Mouse (Mus musculus) olfactory bulb, adult 2 months (tissue): ENCODE data around the gene Med12l.

Experiments used
- CTCF ChIP-seq: fragments of 200-500 bp; IDR thresholded peaks from 2 replicates; pipeline ENCODE4 v1.5.1; 2012; ENCODE audit warnings: low read depth, mild to moderate bottlenecking, low read length, moderate library complexity; ENCODE audit not compliant: insufficient read depth
- POLR2A ChIP-seq: fragments of 200-500 bp; IDR thresholded peaks from 2 replicates; pipeline ENCODE4 v1.6.1; 2012; ENCODE audit warnings: mild to moderate bottlenecking, low read depth, low read length, moderate library complexity; ENCODE audit not compliant: insufficient read depth

- TF ChIP-seq POLR2A (no peak), CTCF (no peak)
Measured at GRCm38 (mm10) chr3:59351768-59352167, 346.1 kb downstream of the Med12l start.
